Mouse (Mus musculus): ENCODE results near the gene Gucy2c. TPM values are rescaled to one million over a fixed set of nuclear protein-coding genes. Genes with fewer than 3 reads are reported as not detected.

Gene Gucy2c
- polyA plus RNA-seq, 1 experiment: 0.34 TPM

DNA sequence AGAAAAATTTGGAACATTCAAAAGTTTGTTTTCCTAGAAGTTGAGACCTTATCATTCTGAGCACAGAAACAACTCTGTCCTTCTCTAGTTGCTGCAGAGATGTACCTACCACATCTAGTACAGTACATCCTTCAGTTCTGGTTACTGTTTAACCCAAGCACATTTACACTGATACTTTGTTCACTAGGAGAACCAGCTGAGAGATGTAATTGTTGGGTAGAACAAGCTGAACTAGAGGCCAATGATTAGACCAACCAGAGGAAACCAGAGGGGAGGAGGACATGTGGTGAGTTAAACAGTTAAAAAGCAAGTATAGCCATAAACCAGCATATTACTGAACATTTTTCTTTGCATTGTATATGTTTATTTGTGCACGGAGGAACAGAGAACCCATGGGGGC, 5.2 kb downstream of the Gucy2c start:
- TF ChIP-seq CTCF (IDR thresholded peaks at IDR 0.05; ENCODE audit: borderline replicate concordance, extremely low read depth, insufficient read depth, insufficient read length): no peak
- TF ChIP-seq POLR2A (IDR thresholded peaks at IDR 0.05; ENCODE audit: borderline replicate concordance, extremely low read depth, insufficient read depth, insufficient read length, poor library complexity, severe bottlenecking): no peak
- DNase-seq (ENCODE audit: low read depth): no peak

DNA sequence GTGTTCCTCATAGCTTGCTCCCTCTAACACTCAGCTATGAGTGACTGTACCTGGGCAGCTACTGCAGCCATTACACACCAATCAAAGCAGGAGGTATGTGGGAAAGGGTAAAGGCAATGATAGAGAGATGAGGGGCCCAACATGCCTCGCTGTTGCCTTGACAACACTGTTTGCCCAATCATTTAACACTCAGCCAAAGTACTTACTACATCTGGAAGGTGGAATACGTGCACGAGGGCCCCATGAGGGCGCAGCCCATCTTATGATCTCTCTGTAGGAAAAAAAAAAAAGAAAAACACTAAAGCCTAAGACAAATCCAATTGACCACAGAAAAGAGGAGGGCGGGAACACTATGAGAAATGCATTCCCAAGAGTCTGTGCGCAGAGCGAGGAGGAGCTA, 11.7 kb downstream of the Gucy2c start:
- TF ChIP-seq POLR2A (IDR thresholded peaks at IDR 0.05; ENCODE audit: borderline replicate concordance, extremely low read depth, insufficient read depth, insufficient read length, poor library complexity, severe bottlenecking) (no peak), CTCF (IDR thresholded peaks at IDR 0.05; ENCODE audit: borderline replicate concordance, extremely low read depth, insufficient read depth, insufficient read length) (no peak)
- DNase-seq (ENCODE audit: low read depth): no peak

DNA sequence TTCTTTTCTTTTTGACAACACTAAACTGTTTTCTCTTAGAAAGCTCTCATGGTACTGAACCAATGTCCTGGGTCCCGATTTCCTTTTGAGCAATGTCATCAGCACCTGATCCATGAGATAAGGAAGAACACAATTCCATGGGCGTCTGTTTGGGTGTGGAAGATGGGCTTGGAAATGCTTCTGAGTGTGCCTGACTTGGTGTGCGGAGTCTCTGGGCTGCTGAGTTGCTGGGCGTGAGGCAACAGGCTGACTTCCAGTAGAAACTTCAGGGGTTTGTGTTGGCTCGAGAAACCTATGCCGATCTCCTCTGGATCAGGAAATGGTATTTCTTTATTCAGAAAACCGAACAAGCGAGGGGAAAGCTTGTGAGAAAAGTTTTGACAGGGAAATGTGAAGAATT, 12.4 kb downstream of the Gucy2c start:
- DNase-seq (ENCODE audit: low read depth): no peak
- no peak for TF ChIP-seq CTCF (IDR thresholded peaks at IDR 0.05; ENCODE audit: borderline replicate concordance, extremely low read depth, insufficient read depth, insufficient read length)
- TF ChIP-seq POLR2A (IDR thresholded peaks at IDR 0.05; ENCODE audit: borderline replicate concordance, extremely low read depth, insufficient read depth, insufficient read length, poor library complexity, severe bottlenecking): no peak

DNA sequence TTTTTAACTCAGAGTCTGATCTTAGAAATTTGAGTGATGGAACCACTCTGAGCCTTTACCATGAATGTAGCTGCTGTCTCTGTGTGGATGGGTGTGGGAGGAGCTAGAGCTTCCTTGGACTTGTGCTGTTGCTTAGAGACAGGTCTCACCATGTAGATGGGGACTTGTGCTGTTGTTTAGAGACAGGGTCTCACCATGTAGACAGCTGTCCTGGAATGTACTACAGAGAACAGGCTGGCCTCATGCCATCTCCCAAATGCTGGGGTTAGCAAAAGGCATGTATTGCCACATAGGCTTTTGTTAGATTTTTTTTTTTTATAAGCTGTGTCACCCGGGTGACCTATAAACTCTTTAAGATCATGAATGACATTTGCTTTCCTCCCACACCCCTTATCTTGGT, 17.7 kb downstream of the Gucy2c start:
- TF ChIP-seq POLR2A (IDR thresholded peaks at IDR 0.05; ENCODE audit: borderline replicate concordance, extremely low read depth, insufficient read depth, insufficient read length, poor library complexity, severe bottlenecking) (no peak), CTCF (IDR thresholded peaks at IDR 0.05; ENCODE audit: borderline replicate concordance, extremely low read depth, insufficient read depth, insufficient read length) (no peak)
- peak; percentile 34 for DNase-seq (ENCODE audit: low read depth)

DNA sequence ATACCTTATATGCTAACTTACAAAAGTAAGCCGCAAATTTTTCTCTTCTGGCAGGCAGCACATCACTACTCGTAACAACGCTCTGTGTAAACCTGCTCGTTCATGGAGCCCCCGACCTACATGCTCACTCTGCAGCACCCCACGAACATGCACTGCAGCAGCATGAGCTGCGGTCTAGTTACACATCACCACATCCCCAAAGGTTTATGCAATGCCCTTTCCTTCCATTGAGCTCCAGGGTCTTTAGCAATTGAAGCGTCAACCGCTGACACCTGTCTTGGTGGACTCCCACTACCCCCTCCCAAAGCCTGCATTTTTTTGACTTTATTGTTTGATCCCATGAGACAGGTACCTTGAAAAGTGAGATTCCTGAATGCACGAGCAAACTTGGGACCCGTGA, 31.0 kb downstream of the Gucy2c start:
- TF ChIP-seq POLR2A (IDR thresholded peaks at IDR 0.05; ENCODE audit: borderline replicate concordance, extremely low read depth, insufficient read depth, insufficient read length, poor library complexity, severe bottlenecking) (no peak), CTCF (IDR thresholded peaks at IDR 0.05; ENCODE audit: borderline replicate concordance, extremely low read depth, insufficient read depth, insufficient read length) (no peak)
- DNase-seq (ENCODE audit: low read depth): no peak

DNA sequence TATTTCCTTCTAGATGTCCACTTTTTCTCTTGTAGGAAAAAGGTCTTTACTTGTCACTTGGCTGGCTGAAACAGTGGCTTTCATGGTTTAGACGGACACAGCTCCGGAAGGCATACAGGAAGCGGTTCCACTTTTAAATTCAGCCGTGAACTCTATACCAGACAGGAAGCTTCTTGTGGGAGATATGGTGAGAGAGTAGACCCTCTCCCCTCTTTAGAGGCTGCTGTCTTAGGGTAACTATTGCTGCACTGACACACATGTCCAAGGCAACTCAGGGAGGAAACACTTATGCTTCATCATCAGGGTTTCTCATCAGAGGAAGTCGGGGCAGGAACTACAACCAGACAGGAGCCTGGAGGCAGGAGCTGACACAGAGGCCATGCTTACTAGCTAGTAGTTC, 36.0 kb downstream of the Gucy2c start:
- TF ChIP-seq POLR2A (IDR thresholded peaks at IDR 0.05; ENCODE audit: borderline replicate concordance, extremely low read depth, insufficient read depth, insufficient read length, poor library complexity, severe bottlenecking) (no peak), CTCF (IDR thresholded peaks at IDR 0.05; ENCODE audit: borderline replicate concordance, extremely low read depth, insufficient read depth, insufficient read length) (no peak)
- DNase-seq (ENCODE audit: low read depth): no peak

DNA sequence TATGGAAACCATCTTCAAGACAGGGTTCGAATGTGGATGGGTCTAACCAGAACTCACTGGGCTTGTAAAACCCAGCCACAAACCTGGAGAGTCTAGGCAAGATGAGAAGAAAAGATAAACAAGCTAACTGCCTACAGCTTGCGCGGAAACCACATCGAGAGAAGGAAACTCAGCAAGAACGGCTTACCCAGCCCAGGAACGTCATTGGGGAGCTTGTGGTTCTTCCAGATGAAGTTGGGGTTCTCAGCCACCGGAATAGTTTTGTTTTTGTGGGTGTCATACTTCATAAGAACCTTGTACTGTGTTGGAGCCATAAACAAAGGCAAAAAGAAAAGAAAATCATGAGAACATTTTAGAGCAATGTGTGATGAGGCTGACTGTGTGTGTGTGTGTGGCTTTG, 37.8 kb downstream of the Gucy2c start:
- no peak for DNase-seq (ENCODE audit: low read depth)
- no peak for TF ChIP-seq POLR2A (IDR thresholded peaks at IDR 0.05; ENCODE audit: borderline replicate concordance, extremely low read depth, insufficient read depth, insufficient read length, poor library complexity, severe bottlenecking)
- TF ChIP-seq CTCF (IDR thresholded peaks at IDR 0.05; ENCODE audit: borderline replicate concordance, extremely low read depth, insufficient read depth, insufficient read length): no peak

DNA sequence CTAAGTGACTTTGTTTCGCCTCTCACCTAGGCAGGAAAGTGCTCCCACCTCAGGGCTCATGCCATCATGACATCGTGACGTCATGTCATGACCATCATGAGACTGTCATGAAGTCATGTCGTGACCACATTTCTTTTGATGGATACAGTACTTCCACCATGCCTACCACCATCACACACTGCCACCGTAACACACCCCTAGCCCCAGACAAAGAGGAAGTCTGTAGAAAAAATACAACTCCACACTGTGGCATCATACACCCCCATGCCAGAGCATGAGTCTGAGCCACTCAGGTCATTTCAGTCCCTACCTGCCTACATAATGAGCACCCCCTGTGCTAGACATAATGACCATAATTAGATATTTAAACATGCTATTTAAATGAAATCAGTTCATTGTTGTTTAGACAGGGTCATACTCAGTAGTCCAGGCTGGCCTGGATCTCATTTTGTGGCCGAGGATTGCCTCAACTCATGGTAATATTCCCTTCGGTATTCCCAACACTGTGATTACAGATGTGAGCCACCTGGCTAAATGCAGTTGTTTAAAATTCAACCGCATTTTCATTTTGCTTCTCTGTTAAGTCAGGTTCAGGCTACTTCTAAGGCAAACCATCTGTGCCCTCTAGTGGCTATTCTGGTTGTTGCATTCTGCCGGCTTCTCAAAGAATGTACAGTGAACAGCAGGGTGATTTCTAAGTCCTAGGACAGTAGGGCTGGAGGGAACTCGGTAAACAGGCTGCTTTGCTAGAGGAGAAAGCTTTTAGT, 39.0 kb downstream of the Gucy2c start:
- TF ChIP-seq POLR2A (IDR thresholded peaks at IDR 0.05; ENCODE audit: borderline replicate concordance, extremely low read depth, insufficient read depth, insufficient read length, poor library complexity, severe bottlenecking) (no peak), CTCF (IDR thresholded peaks at IDR 0.05; ENCODE audit: borderline replicate concordance, extremely low read depth, insufficient read depth, insufficient read length) (peak; percentile 83; the same call in 1 of the 2 replicates)
- DNase-seq (ENCODE audit: low read depth): peak; percentile 94

DNA sequence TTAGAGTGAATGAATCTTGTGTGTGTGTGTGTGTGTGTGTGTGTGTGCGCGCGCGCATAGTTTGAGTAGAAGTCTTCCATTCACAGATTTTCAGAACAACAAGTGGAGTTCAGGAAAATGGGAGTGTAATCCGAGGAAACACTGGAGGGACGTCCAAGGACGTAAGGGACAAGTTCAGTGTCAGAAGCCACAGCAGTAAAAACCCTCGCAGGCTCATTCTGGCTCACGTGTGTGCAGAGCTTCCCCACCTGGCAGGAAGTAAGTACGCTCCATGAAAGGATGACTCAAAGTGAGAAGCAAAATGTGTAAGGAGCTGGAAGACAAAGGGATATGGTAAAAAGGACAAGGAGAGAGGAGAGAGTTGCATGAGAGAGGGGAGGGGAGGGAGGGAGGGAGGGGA, 40.3 kb downstream of the Gucy2c start:
- TF ChIP-seq CTCF (IDR thresholded peaks at IDR 0.05; ENCODE audit: borderline replicate concordance, extremely low read depth, insufficient read depth, insufficient read length): no peak
- TF ChIP-seq POLR2A (IDR thresholded peaks at IDR 0.05; ENCODE audit: borderline replicate concordance, extremely low read depth, insufficient read depth, insufficient read length, poor library complexity, severe bottlenecking): no peak
- DNase-seq (ENCODE audit: low read depth): no peak

DNA sequence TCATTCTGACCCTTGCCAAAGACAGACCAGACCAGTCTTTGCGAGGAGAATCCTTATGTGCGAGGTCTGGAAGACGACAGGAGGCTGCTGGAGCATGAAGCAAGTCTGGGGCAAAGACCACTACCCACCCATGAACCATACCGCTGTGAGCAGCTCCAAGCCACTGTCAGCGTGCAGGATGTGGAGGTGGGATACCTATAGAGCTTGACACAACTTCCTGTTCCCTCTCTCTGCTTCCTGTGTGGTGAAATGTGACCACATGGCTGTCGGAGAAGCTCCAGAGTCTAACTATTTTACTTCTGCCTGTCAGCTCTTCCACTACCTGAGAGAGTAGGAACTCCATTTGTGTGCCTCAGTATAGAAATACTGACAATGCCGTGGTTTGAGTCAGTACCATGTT, 45.8 kb downstream of the Gucy2c start:
- DNase-seq (ENCODE audit: low read depth): no peak
- no peak for TF ChIP-seq POLR2A (IDR thresholded peaks at IDR 0.05; ENCODE audit: borderline replicate concordance, extremely low read depth, insufficient read depth, insufficient read length, poor library complexity, severe bottlenecking)

DNA sequence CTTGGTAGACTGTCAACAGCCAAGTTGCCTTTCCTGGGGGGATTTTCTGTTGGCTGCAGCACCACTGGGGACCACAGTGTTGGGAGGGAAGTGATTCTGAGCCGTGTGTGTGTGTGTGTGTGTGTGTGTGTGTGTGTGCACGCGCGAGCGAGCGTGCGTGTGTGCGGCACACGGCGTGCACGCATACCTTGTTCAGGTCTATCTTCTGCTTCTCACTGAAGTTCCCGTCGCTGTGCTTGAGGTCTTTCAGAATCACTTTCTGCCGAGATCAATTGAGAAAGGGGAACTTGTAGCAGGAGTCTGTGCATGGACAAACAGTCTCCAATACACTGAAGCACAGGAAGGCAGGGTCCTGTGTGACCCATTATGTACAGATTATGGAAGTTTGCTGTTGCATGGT, 53.4 kb downstream of the Gucy2c start:
- no peak for TF ChIP-seq POLR2A (IDR thresholded peaks at IDR 0.05; ENCODE audit: borderline replicate concordance, extremely low read depth, insufficient read depth, insufficient read length, poor library complexity, severe bottlenecking)
- TF ChIP-seq CTCF (IDR thresholded peaks at IDR 0.05; ENCODE audit: borderline replicate concordance, extremely low read depth, insufficient read depth, insufficient read length): no peak
- no peak for DNase-seq (ENCODE audit: low read depth)

DNA sequence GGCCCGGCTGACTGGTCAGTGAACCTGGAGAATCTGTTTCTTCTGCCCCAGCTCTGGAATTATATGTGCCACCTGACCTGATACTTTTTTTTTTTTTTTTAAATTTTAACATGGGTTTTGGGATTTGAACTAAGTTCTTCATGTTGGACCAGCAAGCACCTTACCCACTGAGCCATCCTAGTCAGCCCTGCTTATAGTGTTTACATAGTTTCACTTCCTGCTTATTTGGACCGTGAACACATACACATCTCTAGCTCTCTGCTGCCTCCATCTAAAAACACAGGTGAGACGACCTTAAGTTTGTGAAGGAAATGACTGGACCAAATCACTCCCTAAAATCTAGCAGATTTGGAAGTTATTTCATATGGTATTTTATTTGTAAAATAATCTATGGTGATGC, 58.4 kb downstream of the Gucy2c start:
- DNase-seq (ENCODE audit: low read depth): no peak
- TF ChIP-seq POLR2A (IDR thresholded peaks at IDR 0.05; ENCODE audit: borderline replicate concordance, extremely low read depth, insufficient read depth, insufficient read length, poor library complexity, severe bottlenecking): no peak

Measured in brain, embryonic 14.5 days (tissue).